Comparison of ENCODE assay signal across 14 mouse cellular contexts in the genomic region with DNA sequence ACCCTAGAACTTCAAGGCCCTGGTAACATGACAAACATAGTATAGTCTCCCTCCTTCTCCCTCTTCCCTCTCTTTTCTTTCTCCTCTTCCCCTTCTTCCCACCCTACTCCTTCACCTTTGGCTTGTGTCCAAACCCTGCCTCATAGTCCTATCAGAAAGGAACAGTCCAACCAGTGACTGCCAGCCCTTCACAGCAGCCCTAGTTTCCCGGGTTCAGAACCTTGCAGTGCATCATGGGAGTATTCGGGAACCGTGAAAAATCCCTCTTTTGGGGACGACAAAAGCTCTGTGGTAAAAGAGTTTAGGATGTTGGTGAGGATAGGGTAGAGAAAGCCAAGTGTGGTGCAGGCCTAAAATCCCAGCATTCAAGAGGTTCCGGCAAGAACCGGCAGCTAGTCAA.
"Had no signal": no experiment of that assay in that cellular context is flagged by ENCODE, and none has a peak within 500 bp of the region (broad histone marks: within the 10 kb centered on the region; RNA-seq: fewer than 3 reads in every experiment).

No protein-coding gene starts in this region.

- H3K27ac ChIP-seq: kidney, embryonic 15.5 days; limb, embryonic 13.5 days; liver, embryonic 14.5 days had no signal

- H3K4me3 ChIP-seq: kidney, embryonic 15.5 days; limb, embryonic 13.5 days had no signal

- ATAC-seq: intestine, embryonic 16.5 days; lung, postnatal 0 days had no signal

- H3K9ac ChIP-seq: kidney, embryonic 15.5 days; limb, embryonic 13.5 days; liver, embryonic 14.5 days had no signal

- H3K4me2 ChIP-seq: kidney, embryonic 15.5 days; limb, embryonic 13.5 days had no signal

- H3K9me3 ChIP-seq: kidney, embryonic 15.5 days; limb, embryonic 13.5 days had no signal

- DNase-seq: kidney, adult 2 months; kidney, postnatal 14 days; left cerebral cortex, postnatal 4 days; lung, adult 18-20 months; lung, postnatal 4 days; right cerebral cortex, postnatal 4 days; spleen, adult 18-20 months; thymus, adult 2 months; thymus, postnatal 25 days had no signal

- H3K36me3 ChIP-seq: kidney, embryonic 15.5 days; limb, embryonic 13.5 days had no signal
